Mouse (Mus musculus) CH12.LX (cell line): ENCODE results near the gene Fos.

ENCODE experiments used
- CHD2 ChIP-seq: IDR thresholded peaks from 2 replicates; pipeline ENCODE4 v1.6.1; 2011; ENCODE audit warnings: low read length, improper control_type of control experiment
- CTCF ChIP-seq, 2 experiments: IDR thresholded peaks in 1 of 2; conservative IDR thresholded peaks in 1 of 2; 2 replicates each; pipeline ENCODE4 v1.5.1; 2011 to 2012; ENCODE audit warnings: low read depth in 2 of 2, low read length in 2 of 2, improper control_type of control experiment in 1 of 2, inconsistent platforms in 1 of 2, mild to moderate bottlenecking in 1 of 2, moderate library complexity in 1 of 2
- E2F4 ChIP-seq: IDR thresholded peaks from 2 replicates; pipeline ENCODE4 v1.6.1; 2011; ENCODE audit warnings: low read depth, low read length, improper control_type of control experiment; ENCODE audit not compliant: insufficient replicate concordance
- ELF1 ChIP-seq: IDR thresholded peaks from 2 replicates; pipeline ENCODE4 v1.6.1; 2014; ENCODE audit warnings: low read depth, mild to moderate bottlenecking, inconsistent platforms, low read length, improper control_type of control experiment
- ETS1 ChIP-seq: conservative IDR thresholded peaks from 2 replicates; pipeline ENCODE4 v1.6.1; 2012; ENCODE audit warnings: low read depth, mild to moderate bottlenecking, inconsistent platforms, low read length, improper control_type of control experiment, moderate library complexity
- MYC ChIP-seq: IDR thresholded peaks from 2 replicates; pipeline ENCODE4 v1.6.1; 2011; ENCODE audit warnings: low read depth, mild to moderate bottlenecking, improper control_type of control experiment, low read length
- NELFE ChIP-seq: IDR thresholded peaks from 2 replicates; pipeline ENCODE4 v1.6.1; 2011; ENCODE audit warnings: low read depth, low read length, improper control_type of control experiment
- POLR2A ChIP-seq: IDR thresholded peaks from 2 replicates; pipeline ENCODE4 v1.6.1; 2011; ENCODE audit warnings: low read depth, mild to moderate bottlenecking, improper control_type of control experiment, low read length
- POLR2AphosphoS2 ChIP-seq: IDR thresholded peaks from 2 replicates; pipeline ENCODE4 v1.6.1; 2011; ENCODE audit warnings: low read depth, low read length, improper control_type of control experiment
- RAD21 ChIP-seq: IDR thresholded peaks from 2 replicates; pipeline ENCODE4 v1.6.1; 2011; ENCODE audit warnings: low read depth, mild to moderate bottlenecking, low read length, improper control_type of control experiment, moderate library complexity
- TCF12 ChIP-seq: IDR thresholded peaks from 2 replicates; pipeline ENCODE4 v1.6.1; 2014; ENCODE audit warnings: low read depth, mild to moderate bottlenecking, inconsistent platforms, low read length, improper control_type of control experiment
- ZC3H11A ChIP-seq: IDR thresholded peaks from 2 replicates; pipeline ENCODE4 v1.6.1; 2012; ENCODE audit warnings: low read depth, mild to moderate bottlenecking, inconsistent platforms, low read length, improper control_type of control experiment
- ZNF384 ChIP-seq: IDR thresholded peaks from 2 replicates; pipeline ENCODE4 v1.6.1; 2012; ENCODE audit warnings: low read depth, low read length, improper control_type of control experiment, inconsistent platforms

- TF ChIP-seq POLR2A (no peak), ZNF384 (peak; percentile 20; the same call in 1 of the 2 replicates), CTCF (conservative IDR thresholded peaks at IDR 0.05 in 1 of 2, IDR thresholded peaks at IDR 0.05 in 1 of 2; ENCODE audit: low read depth in 2 of 2, low read length in 2 of 2) (no peak), TCF12 (no peak), NELFE (no peak), CHD2 (no peak), ETS1 (no peak), MYC (no peak), POLR2AphosphoS2 (no peak), ELF1 (no peak), E2F4 (no peak), ZC3H11A (no peak), RAD21 (no peak)
These were observed 857 bp upstream of the Fos start for GRCm38 (mm10) chr12:85472656-85473410.
